Mouse (Mus musculus) central nervous system, embryonic 18 days (tissue): ENCODE measurements around the gene Olfr1278. TPM values are rescaled to one million over a fixed set of nuclear protein-coding genes. Genes with fewer than 3 reads are reported as not detected.

Source experiments
- polyA plus RNA-seq: library from polyadenylated mRNA; depleted of rRNA; stranded (reverse); fragments of >200 nt; gene quantifications from 2 replicates; pipeline ENCODE4 v1.2.3, GENCODE M21; 2012; rRNA removed

Olfr1278 gene
- not detected in 2 replicates for polyA plus RNA-seq

DNA sequence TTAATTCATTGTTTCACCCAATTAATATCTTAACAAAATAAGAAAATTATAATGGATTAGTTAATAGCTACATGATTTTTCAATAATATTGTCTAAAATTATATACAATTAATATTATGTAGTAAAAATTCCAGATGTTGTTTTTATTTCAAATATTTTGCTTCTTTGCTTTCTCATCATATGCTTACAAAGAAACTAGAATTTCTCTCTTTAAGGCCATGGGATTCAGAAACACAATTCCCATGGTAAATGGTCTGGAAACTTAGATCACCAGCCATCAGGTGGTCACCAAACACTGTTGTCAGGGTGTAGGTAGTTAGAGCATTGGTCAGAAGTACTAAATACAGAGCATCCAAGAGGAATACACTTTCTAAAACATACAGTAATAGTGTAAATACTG, at the start of gene Olfr1278:
TSS of gene Olfr1278 (plus strand) at position 301 of the 400 bp plus-strand sequence.

DNA sequence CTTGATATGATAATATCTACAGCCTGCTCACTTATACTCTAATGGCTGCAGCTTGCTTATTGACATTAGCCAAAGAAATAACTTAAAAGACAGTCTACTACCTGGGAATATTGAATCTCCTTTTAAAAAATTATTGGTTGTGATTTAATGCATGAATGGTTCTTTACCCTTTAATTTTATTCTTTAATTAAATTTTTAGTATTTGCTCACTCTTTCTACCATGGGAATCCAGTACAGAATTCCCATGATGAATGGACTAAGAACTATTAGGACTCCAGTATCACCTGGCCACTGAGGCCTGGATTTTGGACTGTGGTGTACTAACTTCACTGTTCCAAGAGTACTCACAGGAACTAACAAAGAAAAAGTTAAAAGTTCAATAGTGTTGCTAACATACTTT, 35.7 kb upstream of the Olfr1278 start, which contains the start of gene Olfr1276:
TSS of gene Olfr1276 (plus strand) at position 301 of the 400 bp plus-strand sequence.

DNA sequence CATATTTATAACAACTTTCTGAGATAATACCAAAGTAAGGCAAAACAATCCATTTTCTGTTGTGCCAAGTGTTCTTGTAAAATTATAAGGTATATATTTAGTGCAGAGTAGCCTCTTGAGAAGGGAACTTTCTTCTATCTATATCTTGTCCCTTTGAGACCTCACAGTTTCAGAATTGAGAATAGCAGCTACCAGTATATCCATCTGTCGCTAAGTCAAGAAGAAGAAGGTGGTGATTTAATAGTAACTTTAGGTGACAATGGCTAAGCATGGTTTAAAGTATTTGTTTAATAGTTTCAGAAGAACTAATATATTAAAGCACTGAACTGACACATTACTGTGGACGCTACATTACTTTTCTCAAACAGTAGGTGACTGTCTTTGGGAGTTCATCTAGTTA, 15.9 kb upstream of the Olfr1278 start, which contains the start of gene Olfr1277:
TSS of gene Olfr1277 (minus strand) at position 101 of the 400 bp plus-strand sequence.

DNA sequence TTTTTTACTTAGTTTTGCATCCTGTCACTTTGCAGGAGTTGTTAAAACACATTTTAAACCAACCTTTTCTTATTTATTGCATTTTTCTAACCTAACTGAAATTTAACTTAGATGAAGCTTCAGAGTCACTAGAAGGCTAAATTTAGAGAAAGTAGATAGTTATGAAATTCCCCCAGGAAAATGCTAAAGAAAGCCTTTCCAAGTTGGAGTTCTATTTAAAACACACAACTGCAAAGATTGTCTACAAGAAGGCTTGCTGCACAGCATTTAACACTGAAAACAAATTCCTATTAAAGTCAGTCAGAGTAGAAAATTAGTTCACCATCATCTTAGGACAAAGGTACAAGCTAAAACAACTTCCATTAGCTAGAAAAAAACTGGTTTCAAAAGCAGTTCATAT, 10.4 kb downstream of the Olfr1278 start, which contains the start of gene Olfr1279:
TSS of gene Olfr1279 (plus strand) at position 262 of the 400 bp plus-strand sequence.

DNA sequence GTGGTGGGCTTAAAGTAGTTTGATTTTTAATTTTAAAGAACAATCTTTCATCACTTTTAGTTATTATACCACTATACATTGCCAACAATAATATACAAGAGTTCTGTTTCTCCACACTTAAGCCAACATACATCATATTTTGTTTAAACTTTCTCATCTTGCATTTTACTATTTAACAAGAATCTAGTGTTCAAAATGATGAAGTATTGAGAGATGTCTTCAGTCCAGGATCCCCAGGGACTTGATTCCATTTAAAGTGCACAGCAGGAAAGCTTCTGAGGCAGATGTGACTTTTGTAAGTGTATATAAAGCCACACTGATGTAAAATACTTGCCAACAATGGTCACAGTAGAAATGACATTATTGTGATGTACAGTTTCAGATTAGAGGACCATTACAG, 23.8 kb downstream of the Olfr1278 start, which contains the start of gene Olfr1280:
TSS of gene Olfr1280 (plus strand) at position 301 of the 400 bp plus-strand sequence.

DNA sequence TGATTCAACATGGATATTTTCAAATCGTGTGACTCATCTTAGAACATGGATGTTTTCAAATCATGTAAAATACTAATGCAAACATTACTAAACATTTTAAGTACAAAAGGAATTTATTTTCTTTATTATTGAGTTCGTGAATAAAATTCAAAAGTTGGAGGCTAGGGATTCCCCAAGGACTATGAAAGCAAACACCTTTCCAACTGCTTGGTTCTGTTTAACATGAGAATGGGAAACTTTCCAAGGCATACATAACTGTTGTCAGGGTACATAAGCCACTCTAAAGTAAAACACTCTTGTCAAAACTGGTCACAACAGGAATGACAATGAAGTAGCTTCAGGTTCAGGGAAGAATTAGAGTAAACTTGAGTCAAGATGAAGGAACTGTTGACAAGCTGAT, 36.3 kb downstream of the Olfr1278 start, which contains the start of gene Olfr1281:
TSS of gene Olfr1281 (plus strand) at position 301 of the 400 bp plus-strand sequence.

DNA sequence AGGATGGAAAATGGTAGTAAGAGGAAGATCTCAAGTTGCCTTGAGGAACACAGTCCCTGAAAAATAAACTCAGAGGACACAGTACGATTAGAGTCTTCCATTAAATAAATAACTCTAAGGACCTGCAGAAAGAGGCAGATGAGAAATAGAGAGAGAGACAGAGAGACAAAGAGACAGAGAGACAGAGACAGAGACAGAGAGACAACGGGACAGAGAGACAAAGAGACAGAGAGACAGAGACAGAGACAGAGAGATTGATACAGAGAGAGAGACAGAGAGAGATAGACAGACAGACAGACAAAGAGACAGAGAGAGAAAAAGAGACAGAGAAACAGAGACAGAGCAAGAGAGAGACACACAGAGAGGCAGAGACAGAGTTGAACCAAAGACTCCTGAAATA, 46.0 kb downstream of the Olfr1278 start, which contains the start of gene Olfr1282:
TSS of gene Olfr1282 (minus strand) at position 101 of the 400 bp plus-strand sequence.

Other genes with a start within 250 kb of the Olfr1278 start
- not detected in 2 replicates for gene Gm13941, start 184.2 kb upstream of the Olfr1278 start, polyA plus RNA-seq
- gene Gm15130, start 137.2 kb upstream of the Olfr1278 start, polyA plus RNA-seq: not detected in 2 replicates
- gene 4930430A15Rik, start 60.5 kb upstream of the Olfr1278 start, polyA plus RNA-seq: not detected in 2 replicates
- gene Olfr1275, start 54.9 kb upstream of the Olfr1278 start, polyA plus RNA-seq: not detected in 2 replicates
- not detected in 2 replicates for gene Olfr1276, start 35.6 kb upstream of the Olfr1278 start, polyA plus RNA-seq
- not detected in 2 replicates for gene Olfr1277, start 16.0 kb upstream of the Olfr1278 start, polyA plus RNA-seq
- not detected in 2 replicates for gene Olfr1279, start 10.5 kb downstream of the Olfr1278 start, polyA plus RNA-seq
- not detected in 2 replicates for gene Olfr1280, start 23.9 kb downstream of the Olfr1278 start, polyA plus RNA-seq
- gene Olfr1281, start 36.4 kb downstream of the Olfr1278 start, polyA plus RNA-seq: not detected in 2 replicates
- gene Olfr1282, start 45.9 kb downstream of the Olfr1278 start, polyA plus RNA-seq: not detected in 2 replicates
- gene Olfr1283, start 76.7 kb downstream of the Olfr1278 start, polyA plus RNA-seq: not detected in 2 replicates
- gene Olfr1284, start 85.4 kb downstream of the Olfr1278 start, polyA plus RNA-seq: not detected in 2 replicates
- gene Olfr1286, start 133.0 kb downstream of the Olfr1278 start, polyA plus RNA-seq: not detected in 2 replicates
- not detected in 2 replicates for gene Olfr1287, start 159.0 kb downstream of the Olfr1278 start, polyA plus RNA-seq
- gene Olfr1288, start 184.0 kb downstream of the Olfr1278 start, polyA plus RNA-seq: not detected in 2 replicates
- not detected in 2 replicates for gene Olfr1289, start 190.7 kb downstream of the Olfr1278 start, polyA plus RNA-seq
- not detected in 2 replicates for gene Olfr1290, start 203.7 kb downstream of the Olfr1278 start, polyA plus RNA-seq
- not detected in 2 replicates for gene Olfr1291-ps1, start 207.0 kb downstream of the Olfr1278 start, polyA plus RNA-seq
- not detected in 2 replicates for gene Olfr1293-ps, start 235.1 kb downstream of the Olfr1278 start, polyA plus RNA-seq